In the genomic region with DNA sequence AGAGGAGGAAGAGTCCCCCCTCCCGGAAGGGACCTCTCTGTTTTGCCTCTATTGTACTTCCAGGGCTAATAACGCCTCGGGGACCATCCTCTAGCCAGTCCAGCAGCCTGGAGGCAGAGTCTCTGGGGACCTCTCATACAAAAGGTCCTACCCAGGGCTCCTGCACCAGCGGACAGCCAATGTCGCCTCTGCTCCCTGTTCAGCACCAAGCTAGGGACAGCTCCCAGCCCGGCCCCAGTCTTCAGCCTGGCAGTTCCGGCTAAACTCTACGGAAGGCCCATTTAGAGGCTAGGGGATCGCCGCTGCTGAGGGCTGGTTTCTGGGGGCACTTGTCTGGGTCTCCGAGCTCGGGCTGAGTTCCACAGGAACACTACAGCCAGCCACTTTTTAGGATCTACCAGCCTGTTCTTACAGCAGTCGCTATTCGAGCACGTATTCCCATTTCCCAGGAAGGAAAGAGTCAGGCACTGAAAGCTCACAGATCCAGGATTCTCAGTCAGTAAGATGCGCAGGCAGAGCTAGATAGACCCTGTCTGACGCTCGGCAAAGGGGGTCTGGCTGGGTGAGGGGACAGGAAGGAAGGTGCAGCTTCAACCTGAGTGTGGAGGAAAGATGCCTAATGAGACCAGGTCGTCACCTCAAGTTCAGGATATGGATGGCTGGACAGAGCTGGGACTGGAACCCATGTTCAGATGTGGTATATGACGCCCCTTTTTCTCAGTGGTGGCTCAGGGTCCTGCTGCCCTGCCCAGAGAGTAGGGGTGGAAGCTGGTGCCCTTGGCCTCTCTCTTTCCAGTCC, we compare ENCODE assay signal across 8 mouse cellular contexts. TPM values are rescaled to one million over a fixed set of nuclear protein-coding genes. Genes with fewer than 3 reads are reported as not detected.
A peak's percentile ranks its signal among the peaks of the same experiment; 100 is the strongest.
DNase-seq lines count a peak whose midpoint lies in the region; ATAC-seq and TF ChIP-seq lines count a peak whose summit lies in the region.

No protein-coding gene starts in this region.

- no peak overlapping the region for H3ac ChIP-seq in myocyte (ENCODE audit: control insufficient read depth, insufficient read length)

- no peak for TF ChIP-seq POLR2A in myocyte (IDR thresholded peaks at IDR 0.05; ENCODE audit: insufficient read length, low read depth)

- no peak overlapping the region for H3K4me3 ChIP-seq in heart, embryonic 16.5 days (ENCODE audit: low read length)
- H3K4me3 ChIP-seq in kidney, postnatal 0 days (replicated peaks; ENCODE audit: low read depth, low read length), result 0 out of 2 replicates have a peak overlapping the region, but pooled peaks have one; percentile 5
- no peak overlapping the region for H3K4me3 ChIP-seq in myocyte

- H3K79me2 ChIP-seq in myocyte (ENCODE audit: control insufficient read depth, insufficient read depth), result no peaks in the 10 kb centered on the region

- peaks cover 11% of the 10 kb centered on the region for H3K4me1 ChIP-seq in heart, embryonic 16.5 days (ENCODE audit: control insufficient read depth, insufficient read depth, low read length)
- peaks cover 13% of the 10 kb centered on the region for H3K4me1 ChIP-seq in kidney, postnatal 0 days (replicated peaks; ENCODE audit: insufficient read depth, low read length)

- WGBS in heart, embryonic 16.5 days, result under 1% methylated on average over 20 of the region's 20 CpGs
- WGBS in kidney, postnatal 0 days, result 1% methylated on average over 20 of the region's 20 CpGs

- DNase-seq in heart, adult 8-10 months (ENCODE audit: low spot score), result peak; percentile 29
- no peak for DNase-seq in heart, postnatal 25 days (ENCODE audit: low spot score)
- DNase-seq in kidney, postnatal 0 days (ENCODE audit: low spot score), result peak; percentile 89
- peak; percentile 75 for DNase-seq in urinary bladder, postnatal 25 days (ENCODE audit: low spot score)
- DNase-seq in layer of hippocampus, adult 9-11 months, result no peak

- H3K4me2 ChIP-seq in heart, embryonic 16.5 days (ENCODE audit: low read depth, low read length), result no peak overlapping the region
- H3K4me2 ChIP-seq in kidney, postnatal 0 days (ENCODE audit: low read length), result 0 out of 2 replicates have a peak overlapping the region, but pooled peaks have one; percentile 7
- no peak overlapping the region for H3K4me2 ChIP-seq in myocyte (ENCODE audit: low read depth)

- ATAC-seq in common myeloid progenitor, adult 5-6 weeks (replicated peaks; ENCODE audit: low read depth, poor library complexity, severe bottlenecking), result peak; percentile 91
- ATAC-seq in heart, embryonic 16.5 days (replicated peaks; ENCODE audit: extremely low read depth, insufficient read depth, low FRiP score), result peak; percentile 72; the same call in 1 of the 2 replicates
- peak; percentile 62; the same call in 1 of the 2 replicates for ATAC-seq in kidney, postnatal 0 days (replicated peaks; ENCODE audit: low FRiP score, low read depth)

- TF ChIP-seq CTCF in kidney, postnatal 0 days (IDR thresholded peaks at IDR 0.05; ENCODE audit: low read depth), result no peak

- no peaks in the 10 kb centered on the region for H3K36me3 ChIP-seq in heart, embryonic 16.5 days (ENCODE audit: control insufficient read depth, insufficient read depth)
- H3K36me3 ChIP-seq in kidney, postnatal 0 days (ENCODE audit: insufficient read depth, low read length), result no peaks in the 10 kb centered on the region
- H3K36me3 ChIP-seq in myocyte (ENCODE audit: control insufficient read depth, insufficient read depth), result no peaks in the 10 kb centered on the region

- peaks cover 3% of the 10 kb centered on the region for H3K9me3 ChIP-seq in heart, embryonic 16.5 days (replicated peaks; ENCODE audit: control insufficient read depth, low read length)
- H3K9me3 ChIP-seq in kidney, postnatal 0 days (replicated peaks; ENCODE audit: low read length), result 0 out of 2 replicates have a peak, but pooled peaks cover 4% of the 10 kb centered on the region

- peaks cover 79% of the 10 kb centered on the region for H3K27me3 ChIP-seq in heart, embryonic 16.5 days (ENCODE audit: control insufficient read depth, insufficient read depth, low read length)
- peaks cover 72% of the 10 kb centered on the region for H3K27me3 ChIP-seq in kidney, postnatal 0 days (ENCODE audit: insufficient read depth, low read length)
- H3K27me3 ChIP-seq in myocyte (ENCODE audit: control insufficient read depth, insufficient read depth, insufficient read length), result peaks cover 82% of the 10 kb centered on the region

- H3K9ac ChIP-seq in heart, embryonic 16.5 days (ENCODE audit: low read length), result no peak overlapping the region
- no peak overlapping the region for H3K9ac ChIP-seq in kidney, postnatal 0 days (ENCODE audit: low read depth, low read length)

- no peak overlapping the region for H3K27ac ChIP-seq in heart, embryonic 16.5 days (ENCODE audit: low read length)
- no peak overlapping the region for H3K27ac ChIP-seq in kidney, postnatal 0 days

- intact Hi-C loops in heart, postnatal 25 days (cut with DNase I), result no loop called here

TF ChIP-seq in myocyte, 11 proteins besides CTCF, POLR2A, EP300 and RAD21:
- TF ChIP-seq CEBPB (IDR thresholded peaks at IDR 0.05; ENCODE audit: insufficient read depth, poor library complexity, severe bottlenecking), result no peak
- TF ChIP-seq REST (IDR thresholded peaks at IDR 0.05; ENCODE audit: insufficient read depth, insufficient read length), result peak; percentile 93
TF ChIP-seq in myocyte: peak in this region for 1.

RNA-seq across cellular contexts. Expression of a gene that starts 2.5 kb away (rescaled TPM):
- under 1 TPM in 3 of 4 experiments, not detected in 1; 0.08 to 0.20 (median 0.12) TPM for total RNA-seq in heart, adult 8-10 months (2022)
- not detected for total RNA-seq in heart, postnatal 25 days (2021)
- total RNA-seq in common myeloid progenitor, adult 5-6 weeks (2017), result not detected in 2 replicates
- not detected in 2 replicates for polyA plus RNA-seq in heart, embryonic 16.5 days (2015; fragmentation: Nextera tagmentation; extraction: Ambion mirVana)
- polyA plus RNA-seq in kidney, postnatal 0 days (2015; fragmentation: Nextera tagmentation; extraction: Ambion mirVana), result not detected in 2 replicates
- 0.01 TPM for polyA plus RNA-seq in myocyte (2012; fragmentation: generic; extraction: Trizol)

Comparison
In these comparisons a context has a peak if more than half of its experiments do, and no peak if none do; other contexts are left out.
1. DNase-seq: peak in heart, adult 8-10 months (single experiment), kidney, postnatal 0 days (single experiment) and urinary bladder, postnatal 25 days (single experiment); none in heart, postnatal 25 days (single experiment) and layer of hippocampus, adult 9-11 months (single experiment).
2. Peak in every context shown above with its lines, with median percentiles within 50 percentile points of each other: ATAC-seq.